Mouse (Mus musculus) hematopoietic stem cell, adult 5-6 weeks (primary cell): ENCODE measurements around the gene 4930449I24Rik. TPM values are rescaled to one million over a fixed set of nuclear protein-coding genes. Genes with fewer than 3 reads are reported as not detected.
"Not testable (repeated sequence)": the region's sequence is repeated elsewhere in the genome, so short reads cannot be mapped to it uniquely, and the experiment has no call there.

Experiments used
- ATAC-seq, 2 experiments: fragments of 125-278 bp in 1 of 2; replicated peaks in 1 of 2; 2 replicates each; pipeline ENCODE4 v1.8.0; 2016 to 2017; ENCODE audit warnings: inconsistent platforms in 2 of 2, mild to moderate bottlenecking in 2 of 2, moderate number of reproducible peaks in 2 of 2, low read depth in 1 of 2, moderate TSS enrichment in 1 of 2; ENCODE audit not compliant: low FRiP score in 2 of 2, poor library complexity in 2 of 2, severe bottlenecking in 2 of 2, insufficient read depth in 1 of 2, low TSS enrichment in 1 of 2
- total RNA-seq: library from RNA; stranded (forward); fragments of 172-1452, 232-1000 nt; gene quantifications from 2 replicates; pipeline ENCODE4 v1.2.3, GENCODE M21; 2017

Gene 4930449I24Rik
- total RNA-seq, result not detected in 2 replicates

GRCm38 (mm10) chr5:146502099-146502498 is at the start of gene 4930449I24Rik:
Gene 4930449I24Rik (plus strand): TSS chr5:146502399.
- not testable (repeated sequence) for ATAC-seq

- no peak for ATAC-seq
Measured at GRCm38 (mm10) chr5:146453556-146453955, 48.6 kb upstream of the 4930449I24Rik start.

GRCm38 (mm10) chr5:146461612-146462011 is 40.6 kb upstream of the 4930449I24Rik start:
- peak; percentile 37 to 54; a peak in 3 of 4 replicates for ATAC-seq

GRCm38 (mm10) chr5:146466663-146467062 is 35.5 kb upstream of the 4930449I24Rik start:
- ATAC-seq, result no peak

GRCm38 (mm10) chr5:146468311-146468710 is 33.9 kb upstream of the 4930449I24Rik start:
- ATAC-seq, result no peak

- no peak for ATAC-seq
Measured at GRCm38 (mm10) chr5:146470821-146471220, 31.4 kb upstream of the 4930449I24Rik start.

GRCm38 (mm10) chr5:146471311-146471710 is 30.9 kb upstream of the 4930449I24Rik start:
- ATAC-seq, result no peak

GRCm38 (mm10) chr5:146471821-146472220 is 30.4 kb upstream of the 4930449I24Rik start:
- no peak for ATAC-seq

- not testable (repeated sequence) for ATAC-seq
Measured at GRCm38 (mm10) chr5:146479564-146479963, 22.6 kb upstream of the 4930449I24Rik start.

- not testable (repeated sequence) for ATAC-seq
Measured at GRCm38 (mm10) chr5:146481665-146482064, 20.5 kb upstream of the 4930449I24Rik start, which contains the start of gene Gm6408. Gene Gm6408 (plus strand): TSS chr5:146481965.

GRCm38 (mm10) chr5:146488959-146489358 is 13.2 kb upstream of the 4930449I24Rik start:
- ATAC-seq, result not testable (repeated sequence)

- ATAC-seq, result not testable (repeated sequence)
Measured at GRCm38 (mm10) chr5:146491063-146491462, 11.1 kb upstream of the 4930449I24Rik start, which contains the start of gene Gm6370. Gene Gm6370 (plus strand): TSS chr5:146491363.

- ATAC-seq, result not testable (repeated sequence)
Measured at GRCm38 (mm10) chr5:146513823-146514222, 11.6 kb downstream of the 4930449I24Rik start, which contains the start of gene Gm3402. Gene Gm3402 (plus strand): TSS chr5:146514123.

GRCm38 (mm10) chr5:146525501-146525900 is 23.3 kb downstream of the 4930449I24Rik start, which contains the start of gene Gm3404:
Gene Gm3404 (plus strand): TSS chr5:146525801.
- not testable (repeated sequence) for ATAC-seq

- ATAC-seq, result not testable (repeated sequence)
Measured at GRCm38 (mm10) chr5:146537347-146537746, 35.1 kb downstream of the 4930449I24Rik start, which contains the start of gene Gm3409. Gene Gm3409 (plus strand): TSS chr5:146537647.

Other genes with a start within 250 kb of the 4930449I24Rik start
- gene Wasf3, start 117.4 kb upstream of the 4930449I24Rik start, total RNA-seq, result not detected in 2 replicates
- not detected in 2 replicates for gene Gm6408, start 20.4 kb upstream of the 4930449I24Rik start, total RNA-seq
- not detected in 2 replicates for gene Gm6370, start 11.0 kb upstream of the 4930449I24Rik start, total RNA-seq
- gene Gm3402, start 11.7 kb downstream of the 4930449I24Rik start, total RNA-seq, result not detected in 2 replicates
- not detected in 2 replicates for gene Gm3404, start 23.4 kb downstream of the 4930449I24Rik start, total RNA-seq
- not detected in 2 replicates for gene Gm3409, start 35.2 kb downstream of the 4930449I24Rik start, total RNA-seq
- gene Gm3415, start 53.7 kb downstream of the 4930449I24Rik start, total RNA-seq, result not detected in 2 replicates
- gene Gpr12, start 82.8 kb downstream of the 4930449I24Rik start, total RNA-seq, result not detected in 2 replicates